ENCODE assay signal across 8 mouse cellular contexts in the genomic region with DNA sequence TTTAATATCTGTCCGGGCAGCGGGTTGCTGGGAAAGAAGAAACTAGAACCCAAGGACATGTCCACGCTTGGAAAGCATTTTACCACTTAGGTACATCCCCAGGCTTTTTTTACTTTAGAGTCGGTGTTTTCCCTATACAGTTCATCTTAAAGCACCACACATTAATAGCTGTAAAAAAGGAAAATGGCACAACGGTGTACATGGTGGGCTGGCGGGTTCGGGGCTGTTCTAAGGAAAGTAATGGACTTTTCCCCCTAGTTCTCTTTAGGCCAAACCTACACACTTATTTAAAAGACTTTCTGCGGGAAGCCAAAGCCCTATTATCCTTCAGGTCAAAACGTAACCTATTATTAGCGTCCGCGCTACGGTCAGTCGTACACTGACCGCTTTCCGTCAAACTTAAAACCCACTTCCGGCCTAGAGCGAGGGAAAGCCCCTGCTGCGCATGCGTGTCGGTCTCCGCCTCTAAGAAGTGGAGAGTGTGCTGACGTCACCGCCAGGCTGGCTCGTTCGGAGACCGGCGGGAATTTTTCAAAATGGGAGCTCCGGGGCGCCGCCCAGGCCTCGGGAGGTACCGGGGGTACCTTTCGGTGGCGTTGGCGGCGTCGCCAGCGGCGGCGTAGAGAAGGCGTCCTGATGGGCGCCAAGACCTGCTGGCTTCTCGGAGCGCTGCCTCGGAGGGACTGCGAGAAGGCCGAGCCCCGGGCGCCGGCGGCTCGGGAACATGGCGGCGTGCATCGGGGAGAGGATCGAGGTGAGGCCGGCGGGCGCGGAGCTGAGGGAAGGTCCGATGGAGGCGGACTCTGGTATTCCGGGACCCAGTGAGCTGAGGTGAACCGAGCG. TPM values are rescaled to one million over a fixed set of nuclear protein-coding genes. Genes with fewer than 3 reads are reported as not detected.
DNase-seq lines count a peak whose midpoint lies in the region; ATAC-seq lines count a peak whose summit lies in the region.

A gene (plus strand): TSS at position 490 of the 843 bp plus-strand sequence.

- H3K36me3 ChIP-seq in heart, embryonic 14.5 days (ENCODE audit: control insufficient read depth, insufficient read depth, low read length) = peaks cover 23% of the 10 kb centered on the region
- H3K36me3 ChIP-seq in liver, embryonic 13.5 days = peaks cover 24% of the 10 kb centered on the region
- H3K36me3 ChIP-seq in stomach, embryonic 16.5 days (ENCODE audit: control insufficient read depth, insufficient read depth, low read length) = no peaks in the 10 kb centered on the region

- 2% methylated on average over 66 of the region's 66 CpGs for WGBS in heart, embryonic 14.5 days
- 2% methylated on average over 66 of the region's 66 CpGs for WGBS in liver, embryonic 13.5 days (ENCODE audit: insufficient replicate concordance)
- WGBS in stomach, embryonic 16.5 days = 2% methylated on average over 66 of the region's 66 CpGs

- H3K9ac ChIP-seq in heart, embryonic 14.5 days (ENCODE audit: low read length) = peak within 1 kb of the TSS; percentile 90
- peak within 1 kb of the TSS; percentile 98 for H3K9ac ChIP-seq in liver, embryonic 13.5 days
- H3K9ac ChIP-seq in stomach, embryonic 16.5 days (ENCODE audit: low read length) = peak within 1 kb of the TSS; percentile 88

- no peaks in the 10 kb centered on the region for H3K27me3 ChIP-seq in heart, embryonic 14.5 days (ENCODE audit: control insufficient read depth, insufficient read depth, low read length)
- no peaks in the 10 kb centered on the region for H3K27me3 ChIP-seq in liver, embryonic 13.5 days
- no peaks in the 10 kb centered on the region for H3K27me3 ChIP-seq in stomach, embryonic 16.5 days (ENCODE audit: control insufficient read depth, insufficient read depth, low read length)

- peak; percentile 91 for ATAC-seq in CD4-positive, CD25-positive, alpha-beta regulatory T cell, adult 4 months
- ATAC-seq in heart, embryonic 14.5 days (ENCODE audit: insufficient number of reproducible peaks, insufficient read depth, low FRiP score, low read depth) = peak; percentile 96
- ATAC-seq in liver, embryonic 13.5 days (ENCODE audit: low read depth) = peak; percentile 82
- peak; percentile 94 for ATAC-seq in stomach, embryonic 16.5 days (ENCODE audit: insufficient read depth, low FRiP score)

- H3K4me2 ChIP-seq in heart, embryonic 14.5 days (ENCODE audit: low read length) = peak within 1 kb of the TSS; percentile 93
- H3K4me2 ChIP-seq in liver, embryonic 13.5 days = peak within 1 kb of the TSS; percentile 93
- H3K4me2 ChIP-seq in stomach, embryonic 16.5 days (ENCODE audit: low read depth, low read length) = peak within 1 kb of the TSS; percentile 79

- peak within 1 kb of the TSS; percentile 63 to 91 for H3K4me3 ChIP-seq in heart, embryonic 14.5 days (ENCODE audit: control insufficient read depth in 1 of 2, insufficient read depth in 1 of 2, low read depth in 1 of 2, low read length in 2 of 2)
- peak within 1 kb of the TSS; percentile 98 for H3K4me3 ChIP-seq in liver, embryonic 13.5 days (replicated peaks)
- H3K4me3 ChIP-seq in stomach, embryonic 16.5 days (replicated peaks; ENCODE audit: low read length) = peak within 1 kb of the TSS; percentile 91

- H3K27ac ChIP-seq in heart, embryonic 14.5 days (replicated peaks in 1 of 2; ENCODE audit: control insufficient read depth in 1 of 2, insufficient read depth in 1 of 2, low read depth in 2 of 2, low read length in 2 of 2) = peak within 1 kb of the TSS; percentile 68 to 71
- H3K27ac ChIP-seq in liver, embryonic 13.5 days = peak within 1 kb of the TSS; percentile 93
- H3K27ac ChIP-seq in stomach, embryonic 16.5 days (ENCODE audit: low read length) = peak within 1 kb of the TSS; percentile 67

- DNase-seq in c-Kit-negative CD71-positive TER-119-positive erythroid progenitor cells, embryonic 14.5 days (ENCODE audit: low read depth, low spot score) = peak; percentile 95
- DNase-seq in fibroblast of lung, adult 2 months (ENCODE audit: low read depth) = peak; percentile 86
- peak; percentile 97 for DNase-seq in kidney, postnatal 14 days
- peak; percentile 93 for DNase-seq in liver, embryonic 13.5 days
- DNase-seq in neural tube, embryonic 10.5 days (ENCODE audit: extremely low spot score, low spot score) = peak; percentile 96

- H3K9me3 ChIP-seq in heart, embryonic 14.5 days (ENCODE audit: control insufficient read depth, low read length) = no peaks in the 10 kb centered on the region
- no peaks in the 10 kb centered on the region for H3K9me3 ChIP-seq in liver, embryonic 13.5 days (replicated peaks)
- H3K9me3 ChIP-seq in stomach, embryonic 16.5 days (replicated peaks; ENCODE audit: control insufficient read depth, low read length) = no peaks in the 10 kb centered on the region

- peaks cover 0 to 13% of the 10 kb centered on the region in 2 experiments; a peak in 1 of 4 replicates for H3K4me1 ChIP-seq in heart, embryonic 14.5 days (ENCODE audit: control insufficient read depth in 2 of 2, insufficient read depth in 2 of 2, low read length in 2 of 2)
- peaks cover 33% of the 10 kb centered on the region for H3K4me1 ChIP-seq in liver, embryonic 13.5 days (replicated peaks)
- peaks cover 9% of the 10 kb centered on the region; the same call in 1 of the 2 replicates for H3K4me1 ChIP-seq in stomach, embryonic 16.5 days (ENCODE audit: control insufficient read depth, insufficient read depth, low read length)

RNA-seq across cellular contexts. Expression of the gene that starts here (rescaled TPM):
- 1 to 10 TPM; 5.6 to 6.2 TPM for polyA plus RNA-seq in CD4-positive, CD25-positive, alpha-beta regulatory T cell, adult 4 months (2017; shearing (Covaris generic))
- 32.0 and 34.6 TPM in 2 replicates for polyA plus RNA-seq in heart, embryonic 14.5 days (2014; fragmentation: Nextera tagmentation; extraction: Ambion mirVana)
- 45.9 and 46.1 TPM in 2 replicates for polyA plus RNA-seq in liver, embryonic 13.5 days (2015; fragmentation: Nextera tagmentation; extraction: Ambion mirVana)
- 33.1 and 35.9 TPM in 2 replicates for polyA plus RNA-seq in stomach, embryonic 16.5 days (2015; fragmentation: Nextera tagmentation; extraction: Ambion mirVana)

Comparison
In these comparisons a context has a peak if more than half of its experiments do, and no peak if none do; other contexts are left out.
1. Peak in every context shown above with its lines: DNase-seq, ATAC-seq, H3K4me3 ChIP-seq and H3K27ac ChIP-seq.